Mouse (Mus musculus): ENCODE data around the gene Phpt1. TPM values are rescaled to one million over a fixed set of nuclear protein-coding genes. Genes with fewer than 3 reads are reported as not detected.
"Not testable (repeated sequence)": the region's sequence is repeated elsewhere in the genome, so short reads cannot be mapped to it uniquely, and the experiment has no call there.

The Phpt1 gene
- total and polyA plus RNA-seq, 3 experiments = 34.7 to 73.7 TPM; not detected in 1

DNA sequence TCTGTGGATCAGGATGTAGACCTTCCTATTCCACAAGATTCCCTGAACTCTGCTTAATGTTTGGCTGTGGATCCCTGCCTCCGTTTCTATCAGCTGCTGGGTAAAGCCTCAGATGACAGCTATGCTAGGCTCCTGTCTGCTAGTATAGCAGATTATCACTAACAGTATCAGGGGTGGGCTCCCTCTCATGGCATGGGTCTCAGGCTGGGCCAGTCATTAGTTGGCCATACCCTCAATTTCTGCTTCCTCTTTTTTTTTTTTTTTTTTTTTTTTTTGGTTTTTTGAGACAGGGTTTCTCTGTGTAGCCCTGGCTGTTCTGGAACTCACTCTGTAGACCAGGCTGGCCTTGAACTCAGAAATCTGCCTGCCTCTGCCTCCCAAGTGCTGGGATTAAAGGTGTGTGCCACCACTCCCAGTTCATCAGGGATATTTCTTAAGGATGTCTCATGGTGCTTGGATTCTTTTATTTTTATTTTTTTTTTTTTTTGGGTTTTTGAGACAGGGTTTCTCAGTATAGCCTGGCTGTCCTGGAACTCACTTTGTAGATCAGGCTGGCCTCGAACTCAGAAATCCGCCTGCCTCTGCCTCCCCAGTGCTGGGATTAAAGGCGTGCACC is 21.7 kb downstream of the Phpt1 start:
- 0 out of 2 replicates have a peak, but pooled peaks have one; percentile 24 for TF ChIP-seq SIN3A (IDR thresholded peaks at IDR 0.05; ENCODE audit: low read length)
- peak; percentile 92 for TF ChIP-seq ZNF384 (IDR thresholded peaks at IDR 0.05; ENCODE audit: low read depth, low read length)
- not testable (repeated sequence) for H3K9ac ChIP-seq (ENCODE audit: control insufficient read depth, low read depth, low read length, poor library complexity, severe bottlenecking); H3K4me1 ChIP-seq (ENCODE audit: control insufficient read depth in 1 of 2, insufficient read depth in 2 of 2, low read length in 2 of 2); H3K36me3 ChIP-seq (ENCODE audit: control insufficient read depth in 1 of 2, insufficient read depth in 2 of 2, low read length in 2 of 2); H3K27me3 ChIP-seq (ENCODE audit: control insufficient read depth in 1 of 2, insufficient read depth in 2 of 2, low read length in 2 of 2); H3K9me3 ChIP-seq (replicated peaks; ENCODE audit: insufficient read depth, low read length); H3K4me3 ChIP-seq (ENCODE audit: control insufficient read depth in 1 of 2, insufficient read depth in 1 of 2, low read depth in 2 of 2, low read length in 2 of 2); H3K27ac ChIP-seq (ENCODE audit: control insufficient read depth, low read depth, low read length)
- peaks cover 11% of the 10 kb centered on the region for H3K79me2 ChIP-seq (ENCODE audit: control insufficient read depth, insufficient read depth, low read length, poor library complexity)
- DNase-seq (ENCODE audit: low read depth, low spot score) = peak; percentile 73

DNA sequence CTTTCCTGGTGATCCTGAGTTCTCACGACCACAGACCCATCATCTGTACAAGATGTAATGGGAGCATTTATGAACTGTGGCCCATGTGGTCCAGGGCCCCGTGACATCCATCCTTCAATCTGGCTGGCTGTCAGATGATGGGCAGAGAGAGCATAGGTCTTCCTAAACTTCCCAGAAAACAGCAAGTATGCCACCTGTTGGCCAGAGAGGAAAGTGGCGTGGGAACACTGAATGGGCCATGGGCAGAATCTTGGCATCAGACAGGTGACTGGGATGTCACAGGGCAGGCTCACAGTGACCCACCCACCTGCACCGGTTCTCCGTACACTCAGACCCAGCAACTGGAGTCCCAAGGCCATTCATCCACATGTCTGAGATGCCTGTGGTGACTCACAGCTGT is 23.8 kb downstream of the Phpt1 start:
- peaks cover 0 to 6% of the 10 kb centered on the region in 2 experiments; a peak in 2 of 4 replicates for H3K36me3 ChIP-seq (ENCODE audit: control insufficient read depth in 1 of 2, insufficient read depth in 2 of 2, low read length in 2 of 2)
- no peak overlapping the region for H3K9ac ChIP-seq (ENCODE audit: control insufficient read depth, low read depth, low read length, poor library complexity, severe bottlenecking)
- H3K79me2 ChIP-seq (ENCODE audit: control insufficient read depth, insufficient read depth, low read length, poor library complexity) = peaks cover 5% of the 10 kb centered on the region
- H3K4me3 ChIP-seq (ENCODE audit: control insufficient read depth in 1 of 2, insufficient read depth in 1 of 2, low read depth in 2 of 2, low read length in 2 of 2) = no peak overlapping the region
- 0 out of 2 replicates have a peak, but pooled peaks have one; percentile 19 for TF ChIP-seq HCFC1 (IDR thresholded peaks at IDR 0.05; ENCODE audit: low read depth, low read length)
- TF ChIP-seq RAD21 (IDR thresholded peaks at IDR 0.05; ENCODE audit: low read depth, low read length) = peak; percentile 50
- TF ChIP-seq SMC3 (IDR thresholded peaks at IDR 0.05; ENCODE audit: low read depth, low read length) = peak; percentile 62
- peak; percentile 16; the same call in 1 of the 2 replicates for TF ChIP-seq BHLHE40 (IDR thresholded peaks at IDR 0.05; ENCODE audit: borderline replicate concordance, low read depth, low read length)
- 0 out of 2 replicates have a peak, but pooled peaks have one; percentile 33 for TF ChIP-seq ZNF384 (IDR thresholded peaks at IDR 0.05; ENCODE audit: low read depth, low read length)
- TF ChIP-seq GABPA (IDR thresholded peaks at IDR 0.05; ENCODE audit: low read depth, low read length) = no peak
- peak; percentile 58 to 73 (median 72) for TF ChIP-seq CTCF (IDR thresholded peaks at IDR 0.05 in 2 of 3, conservative IDR thresholded peaks at IDR 0.05 in 1 of 3; ENCODE audit: control insufficient read depth in 1 of 3, insufficient read depth in 1 of 3, low read depth in 2 of 3, low read length in 3 of 3, poor library complexity in 1 of 3, severe bottlenecking in 1 of 3)
- TF ChIP-seq RCOR1 (IDR thresholded peaks at IDR 0.05; ENCODE audit: low read depth, low read length) = peak; percentile 36; the same call in 1 of the 2 replicates
- no peak for TF ChIP-seq USF2 (IDR thresholded peaks at IDR 0.05; ENCODE audit: borderline replicate concordance in 1 of 2, insufficient read depth in 1 of 2, low read depth in 1 of 2, low read length in 2 of 2)
- TF ChIP-seq SIN3A (IDR thresholded peaks at IDR 0.05; ENCODE audit: low read length) = peak; percentile 17; the same call in 1 of the 2 replicates
- no peak for TF ChIP-seq MYB (IDR thresholded peaks at IDR 0.05; ENCODE audit: low read depth, low read length)
- peak; percentile 41; the same call in 1 of the 2 replicates for TF ChIP-seq ZC3H11A (IDR thresholded peaks at IDR 0.05; ENCODE audit: low read depth, low read length)
- H3K9me3 ChIP-seq (replicated peaks; ENCODE audit: insufficient read depth, low read length) = no peaks in the 10 kb centered on the region
- H3K4me1 ChIP-seq (ENCODE audit: control insufficient read depth in 1 of 2, insufficient read depth in 2 of 2, low read length in 2 of 2) = peaks cover 3 to 6% of the 10 kb centered on the region in 2 experiments
- no peak overlapping the region for H3K27ac ChIP-seq (ENCODE audit: control insufficient read depth, low read depth, low read length)
- H3K27me3 ChIP-seq (ENCODE audit: control insufficient read depth in 1 of 2, insufficient read depth in 2 of 2, low read length in 2 of 2) = no peaks in the 10 kb centered on the region
- DNase-seq (ENCODE audit: low read depth, low spot score) = peak; percentile 54
